Mouse (Mus musculus) B cell, adult 62 days (primary cell): ENCODE results near the gene Eif3l. TPM values are rescaled to one million over a fixed set of nuclear protein-coding genes. Genes with fewer than 3 reads are reported as not detected.

Experiments used
- total RNA-seq: library from RNA; stranded (reverse); gene quantifications from 4 replicates; pipeline ENCODE4 v1.2.4, GENCODE M21; 2023

Gene Eif3l
- 98.5 to 108 TPM (median 105 TPM) in 4 replicates for total RNA-seq

DNA sequence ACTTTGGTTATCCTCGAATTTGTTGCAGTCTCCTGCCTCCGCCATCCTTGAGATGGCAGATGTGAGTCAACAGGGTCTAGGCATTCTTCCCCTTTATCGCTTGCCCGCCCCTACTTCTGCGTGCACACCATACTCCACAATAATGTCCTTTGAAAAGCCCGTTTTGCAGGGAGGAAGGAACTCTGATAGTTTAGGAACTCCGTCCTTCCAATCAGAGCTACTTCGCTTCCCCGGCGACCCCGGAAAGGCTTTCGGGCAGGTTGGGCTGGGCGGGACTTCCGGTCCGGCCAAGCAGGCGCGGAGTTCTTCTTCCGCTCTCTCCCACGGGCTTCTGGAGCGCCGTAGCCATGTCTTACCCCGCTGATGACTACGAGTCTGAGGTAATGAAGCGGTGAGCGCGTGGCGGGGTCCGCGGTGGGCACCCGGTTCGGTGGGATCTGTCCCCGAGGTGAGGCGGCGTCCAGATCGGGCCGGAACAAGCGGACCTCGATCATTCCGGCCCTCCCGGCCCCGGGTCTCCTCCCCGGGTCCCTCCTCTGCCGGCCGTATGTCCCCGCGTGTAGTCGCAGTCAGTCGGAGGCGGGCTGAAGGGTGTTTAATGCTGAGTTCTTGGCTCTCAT is at the start of gene Eif3l:
TSS of gene Eif3l (plus strand) at position 267 of the 620 bp plus-strand sequence.

DNA sequence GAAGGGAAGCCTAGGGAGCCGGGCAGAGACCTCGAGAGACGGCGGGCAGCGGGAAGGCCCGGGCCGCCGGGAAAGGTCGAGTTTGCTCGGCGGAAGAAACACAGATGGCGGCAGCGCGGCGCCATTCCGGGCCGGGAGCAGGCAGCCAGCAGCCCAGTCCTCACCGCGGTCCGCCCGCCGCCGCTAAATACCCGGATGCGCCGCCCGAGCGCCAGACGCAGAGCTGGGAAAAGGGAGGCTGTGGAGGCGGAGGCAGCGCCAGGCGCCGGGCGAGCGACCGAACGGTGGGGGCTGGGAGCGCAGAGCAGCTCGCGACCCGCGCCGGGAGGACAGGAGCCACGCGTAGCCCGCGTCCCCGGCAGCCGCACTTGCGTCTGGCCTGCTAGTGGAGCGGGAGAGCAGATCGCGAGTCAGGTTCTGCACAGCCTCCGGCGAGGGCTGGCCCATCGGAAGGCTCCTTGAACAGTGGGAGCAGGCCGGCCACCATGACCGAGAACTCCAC is 46.7 kb upstream of the Eif3l start, which contains the start of gene H1f0:
TSS of gene H1f0 (plus strand) at position 214 of the 502 bp plus-strand sequence.

DNA sequence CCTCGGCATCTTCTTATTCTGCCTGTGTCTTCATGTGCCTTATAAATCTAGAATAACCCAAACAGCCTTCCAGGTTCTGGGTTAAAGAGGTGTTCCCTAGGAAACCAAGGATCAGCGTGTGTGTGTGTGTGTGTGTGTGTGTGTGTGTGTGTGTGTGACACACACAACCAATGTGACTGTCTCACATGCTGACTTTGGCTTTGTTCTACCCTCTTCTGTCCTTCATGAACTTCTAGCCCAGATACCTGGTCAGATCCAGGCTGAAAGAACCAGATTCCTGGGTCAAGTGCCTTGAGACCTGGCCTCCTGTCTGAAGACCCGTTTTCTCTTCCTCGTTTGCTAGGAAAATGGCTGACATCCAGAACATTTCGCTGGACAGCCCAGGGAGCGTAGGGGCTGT is 33.4 kb upstream of the Eif3l start, which contains the start of gene Galr3:
TSS of gene Galr3 (plus strand) at position 301 of the 400 bp plus-strand sequence.

DNA sequence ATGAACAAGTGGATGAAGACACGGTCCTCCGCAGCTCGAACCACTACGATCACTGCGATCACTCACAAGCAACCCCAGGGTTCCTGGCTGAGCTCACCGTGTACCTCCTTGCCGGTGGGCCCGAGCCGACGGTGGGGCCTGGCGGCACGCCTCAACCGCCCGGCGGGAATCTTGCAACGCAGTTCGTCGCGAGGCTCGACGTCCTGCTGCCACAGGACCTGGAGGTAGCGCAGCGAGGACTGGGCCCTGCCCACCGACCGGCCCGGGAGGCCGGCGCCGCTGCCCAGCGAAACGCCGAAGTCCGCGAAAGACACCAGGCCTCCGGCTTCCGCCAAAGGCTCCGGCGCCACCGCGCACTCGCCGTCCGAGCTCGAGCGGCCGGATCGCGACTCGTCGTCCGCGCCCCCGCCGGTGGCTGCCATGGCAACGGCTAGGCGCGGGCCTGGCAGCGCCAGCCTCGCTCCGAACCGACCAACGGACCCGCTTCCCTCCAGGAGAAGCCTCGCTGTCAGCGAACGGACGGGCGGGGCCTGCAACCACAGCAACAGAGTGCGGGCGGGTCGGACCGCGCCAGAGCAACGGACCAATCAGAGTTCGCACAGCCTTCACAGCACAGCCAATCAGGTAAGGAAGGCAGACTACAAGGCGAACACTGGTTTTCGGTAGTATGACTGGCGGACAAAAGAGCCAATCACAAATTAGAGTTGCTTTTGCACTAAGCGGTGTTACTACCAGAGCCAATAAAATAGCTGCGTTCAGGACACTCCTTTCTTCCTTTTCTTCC is 12.4 kb upstream of the Eif3l start, which contains the start of gene Ankrd54:
TSS of gene Ankrd54 (minus strand) at position 518 of the 784 bp plus-strand sequence.

DNA sequence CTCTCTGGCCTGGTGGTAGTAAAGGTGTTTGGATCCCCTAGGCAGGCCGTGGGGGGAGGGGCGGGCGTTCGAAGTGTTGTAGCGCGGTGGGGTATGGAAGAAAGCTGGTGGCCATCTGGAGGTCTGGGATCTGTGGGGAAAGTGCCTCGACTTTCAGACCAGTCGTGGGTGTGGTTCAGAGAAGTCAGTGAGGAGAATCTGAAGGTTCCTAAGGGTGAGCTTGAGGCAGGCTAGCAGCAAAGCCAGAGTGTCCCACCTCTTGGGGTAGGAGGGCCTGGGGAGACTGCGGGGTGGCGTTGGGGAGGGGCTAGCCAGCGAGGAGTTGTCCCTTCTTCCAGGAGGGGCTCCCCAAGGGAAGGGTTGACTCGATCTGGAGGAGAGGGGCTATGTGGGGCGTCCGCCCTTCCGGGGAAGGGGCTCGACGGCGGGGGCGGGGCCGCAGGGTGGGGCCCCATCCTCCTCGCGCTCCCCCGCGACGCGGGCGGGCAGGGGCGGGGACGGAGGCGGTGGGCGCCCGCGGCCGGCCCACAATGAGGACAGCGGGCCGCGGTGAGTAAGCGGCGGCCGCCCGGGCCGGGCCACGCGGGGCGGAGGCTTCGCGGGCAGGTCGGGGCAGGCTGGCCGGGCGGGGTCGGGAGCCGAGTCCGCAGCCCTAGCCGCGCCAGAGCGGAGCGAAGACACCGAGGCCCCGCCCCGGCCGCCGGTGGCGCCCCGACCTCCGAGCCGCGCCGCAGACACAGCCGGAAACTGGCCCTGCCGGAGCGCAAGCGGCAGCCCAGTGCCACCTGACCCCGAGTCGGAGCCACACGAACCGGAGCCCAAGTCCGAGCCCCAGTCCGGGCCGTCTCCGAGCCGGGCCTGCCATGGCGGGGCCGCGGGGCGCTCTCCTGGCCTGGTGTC is 33.7 kb downstream of the Eif3l start, which contains the start of gene Micall1:
TSS of gene Micall1 (plus strand) at position 478 of the 900 bp plus-strand sequence.

DNA sequence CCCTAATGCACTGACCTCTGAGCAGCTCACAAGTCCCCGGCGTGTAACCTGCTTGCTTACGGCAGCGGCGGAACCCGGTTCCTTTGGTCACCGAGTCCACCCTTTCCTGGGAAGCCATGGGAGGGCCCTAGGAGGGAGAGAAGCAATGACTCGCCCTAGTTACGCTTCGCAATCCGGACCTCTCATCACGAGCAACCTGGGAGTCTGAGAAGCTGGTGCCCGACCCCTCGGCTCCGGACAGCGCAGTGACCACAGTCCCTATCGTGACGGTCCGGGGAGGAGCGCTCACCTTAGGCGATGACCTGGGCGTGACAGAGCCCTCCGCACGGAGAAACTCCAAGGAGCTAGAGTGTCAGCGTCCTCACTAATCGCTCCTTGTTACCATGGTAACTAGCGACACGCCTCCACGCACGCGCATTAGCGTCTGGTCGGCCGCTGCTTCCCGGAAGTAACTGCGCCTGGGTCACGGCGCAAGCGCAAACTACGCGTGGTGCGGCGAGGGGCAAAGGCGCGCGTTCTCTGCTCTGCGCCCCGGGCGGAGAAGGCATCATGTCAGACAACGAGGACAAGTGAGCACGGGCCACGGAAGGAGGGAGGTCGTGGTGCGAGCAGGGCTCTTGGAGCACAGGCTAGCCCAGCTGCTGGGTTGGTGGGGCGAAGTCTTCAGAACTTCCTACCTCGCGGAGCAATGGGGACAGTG is 66.0 kb downstream of the Eif3l start, which contains the start of the genes Polr2f and 1700088E04Rik:
TSS of gene Polr2f (plus strand) at position 144 of the 700 bp plus-strand sequence.
TSS of gene 1700088E04Rik (minus strand) at position 388 of the 700 bp plus-strand sequence.

Other genes with a start within 250 kb of the Eif3l start
- gene Cdc42ep1, start 232.6 kb upstream of the Eif3l start, total RNA-seq, result not detected in 4 replicates
- not detected in 4 replicates for gene Lgals2, start 219.7 kb upstream of the Eif3l start, total RNA-seq
- 73.8 to 85.1 TPM (median 82.1 TPM) in 4 replicates for gene Gga1, start 198.0 kb upstream of the Eif3l start, total RNA-seq
- not detected in 4 replicates for gene Gm49510, start 175.5 kb upstream of the Eif3l start, total RNA-seq
- gene Sh3bp1, start 175.4 kb upstream of the Eif3l start, total RNA-seq, result 64.4 to 69.8 TPM (median 65.2 TPM) in 4 replicates
- 8.1 to 9.7 TPM (median 9.1 TPM) in 4 replicates for gene Pdxp, start 161.3 kb upstream of the Eif3l start, total RNA-seq
- 7.6 to 13.9 TPM (median 10.2 TPM) in 4 replicates for gene Lgals1, start 148.5 kb upstream of the Eif3l start, total RNA-seq
- 39.4 to 43.0 TPM (median 41.7 TPM) in 4 replicates for gene Nol12, start 140.2 kb upstream of the Eif3l start, total RNA-seq
- 44.3 to 52.7 TPM (median 47.1 TPM) in 4 replicates for gene Triobp, start 127.5 kb upstream of the Eif3l start, total RNA-seq
- 2.6 to 4.8 TPM (median 3.2 TPM) in 4 replicates for gene H1f0, start 46.7 kb upstream of the Eif3l start, total RNA-seq
- gene Galr3, start 33.3 kb upstream of the Eif3l start, total RNA-seq, result not detected in 4 replicates
- 33.0 to 36.2 TPM (median 34.8 TPM) in 4 replicates for gene Ankrd54, start 12.3 kb upstream of the Eif3l start, total RNA-seq
- gene Micall1, start 33.7 kb downstream of the Eif3l start, total RNA-seq, result 41.7 to 56.4 TPM (median 50.6 TPM) in 4 replicates
- gene Polr2f, start 65.8 kb downstream of the Eif3l start, total RNA-seq, result 38.2 to 58.6 TPM (median 48.1 TPM) in 4 replicates
- gene 1700088E04Rik, start 66.1 kb downstream of the Eif3l start, total RNA-seq, result not detected in 4 replicates
- not detected in 4 replicates for gene Sox10, start 90.1 kb downstream of the Eif3l start, total RNA-seq
- 34.2 to 40.6 TPM (median 37.6 TPM) in 4 replicates for gene Pick1, start 154.0 kb downstream of the Eif3l start, total RNA-seq
- gene Gm49486, start 154.2 kb downstream of the Eif3l start, total RNA-seq, result 0.51 to 3.3 TPM (median 1.1 TPM) in 4 replicates
- gene Slc16a8, start 179.6 kb downstream of the Eif3l start, total RNA-seq, result not detected in 4 replicates
- not detected in 4 replicates for gene Baiap2l2, start 210.4 kb downstream of the Eif3l start, total RNA-seq